Mouse (Mus musculus) neural tube, embryonic 10.5 days (tissue): Measurements from ENCODE around the gene Trappc1.
A peak's percentile ranks its signal among the peaks of the same experiment; 100 is the strongest.
"Not testable (repeated sequence)": the region's sequence is repeated elsewhere in the genome, so short reads cannot be mapped to it uniquely, and the experiment has no call there.

Source experiments
- DNase-seq: peaks from one replicate; pipeline ENCODE4 v3.0.0-alpha.2; 2017; ENCODE audit warnings: low spot score; ENCODE audit errors: extremely low spot score

Gene Trappc1

DNA sequence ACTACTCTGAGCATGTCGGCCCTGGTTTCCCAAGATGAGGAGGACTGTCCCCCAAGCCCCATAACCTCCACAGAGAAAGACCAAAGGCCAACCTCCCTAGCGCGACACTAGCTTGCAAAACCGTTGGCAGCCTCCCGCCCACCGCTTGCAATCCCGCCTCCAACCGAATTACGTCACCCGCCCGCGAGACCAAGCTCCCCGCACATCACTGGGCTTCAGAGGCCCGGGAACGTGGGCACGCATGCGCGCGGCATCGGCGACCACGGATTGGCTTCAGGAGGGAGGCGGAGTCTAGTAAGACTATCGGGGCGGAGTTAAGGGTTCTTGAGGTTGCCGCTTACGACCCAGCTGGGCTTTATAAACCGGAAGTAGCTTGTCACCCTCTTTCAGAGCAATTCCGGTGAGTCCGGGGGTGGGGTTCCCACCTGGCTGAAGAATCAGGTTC is at the start of gene Trappc1, which contains the start of gene Cntrob:
Gene Trappc1 (plus strand): TSS at position 314 of the 445 bp plus-strand sequence.
Gene Cntrob (minus strand): TSS at position 109 of the 445 bp plus-strand sequence.
- DNase-seq = peak; percentile 98

DNA sequence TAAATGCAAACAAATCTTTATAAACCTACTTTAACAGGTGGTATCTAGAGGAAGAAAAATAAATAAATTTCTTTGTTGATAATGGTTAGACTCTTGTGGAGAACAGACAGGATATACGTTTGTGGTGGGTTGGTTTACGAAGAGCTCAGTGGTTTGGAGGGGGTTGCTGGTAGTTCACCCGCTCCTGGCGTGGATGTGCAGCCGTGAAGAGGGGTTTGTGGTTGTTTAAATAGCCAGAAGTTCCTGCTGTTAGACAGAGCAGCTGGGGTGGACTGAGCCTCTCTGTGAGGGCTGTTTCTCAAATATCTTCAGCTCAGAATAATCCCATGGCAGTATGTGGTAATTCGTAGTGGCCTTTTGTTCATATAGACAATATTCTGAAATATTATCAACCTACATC is 48.1 kb upstream of the Trappc1 start:
- no peak for DNase-seq

DNA sequence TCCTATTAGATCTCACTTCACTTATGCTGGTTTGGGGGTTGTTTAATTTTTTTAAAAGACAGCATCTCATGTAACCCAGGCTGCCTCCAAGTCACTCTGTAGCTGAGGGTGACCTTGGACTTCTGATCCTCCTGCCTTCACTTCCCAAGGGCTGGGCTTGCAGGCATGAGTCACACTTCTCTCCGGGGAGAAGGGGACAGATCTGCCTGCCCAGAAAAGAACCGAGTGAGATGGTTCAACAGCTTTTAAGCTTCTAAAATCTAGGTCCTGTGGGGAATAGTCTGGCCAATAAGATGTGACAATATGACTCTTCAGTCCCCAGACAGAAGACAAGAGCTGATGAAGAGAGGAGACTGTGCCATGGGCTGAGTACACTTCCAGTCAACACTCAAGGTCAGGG is 47.7 kb upstream of the Trappc1 start:
- no peak for DNase-seq

DNA sequence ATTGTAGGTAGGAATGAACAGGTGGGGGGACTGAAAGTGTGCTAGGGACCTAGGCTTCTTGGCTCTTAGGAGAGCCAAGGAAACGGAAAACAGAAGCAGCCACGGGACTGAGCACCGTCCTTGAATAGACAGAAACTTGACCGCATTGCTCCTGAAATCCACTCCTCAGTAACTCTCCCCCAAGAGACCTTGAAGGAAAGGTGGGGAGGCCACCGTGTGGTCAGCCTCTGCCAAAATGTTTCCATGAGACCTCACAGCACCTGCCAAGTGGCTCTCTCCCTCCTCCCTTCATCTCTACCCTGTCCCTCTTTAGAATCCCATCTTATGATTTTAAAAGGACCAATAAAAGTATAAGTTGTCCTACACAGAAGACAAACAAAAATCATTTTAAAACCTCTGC is 46.5 kb upstream of the Trappc1 start:
- DNase-seq = no peak

DNA sequence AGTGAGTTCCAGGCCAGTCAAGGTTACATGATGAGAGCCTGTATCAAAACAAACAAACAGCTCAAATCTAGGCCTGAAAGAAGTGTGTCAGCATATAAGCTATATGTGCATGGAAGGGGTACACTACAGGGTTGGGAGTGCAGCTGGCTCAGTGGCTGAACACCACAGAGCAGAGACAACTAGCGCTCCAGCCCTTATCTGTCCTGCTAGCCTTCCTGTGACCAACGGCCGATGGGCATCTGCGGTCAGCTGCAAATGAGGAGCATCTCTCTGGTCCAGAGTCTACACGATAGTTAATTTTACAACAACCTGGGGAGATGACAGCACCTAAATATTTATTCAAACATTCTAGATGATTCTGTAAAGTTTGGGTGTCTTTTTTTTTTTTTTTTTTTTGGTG is 32.7 kb upstream of the Trappc1 start:
- no peak for DNase-seq

DNA sequence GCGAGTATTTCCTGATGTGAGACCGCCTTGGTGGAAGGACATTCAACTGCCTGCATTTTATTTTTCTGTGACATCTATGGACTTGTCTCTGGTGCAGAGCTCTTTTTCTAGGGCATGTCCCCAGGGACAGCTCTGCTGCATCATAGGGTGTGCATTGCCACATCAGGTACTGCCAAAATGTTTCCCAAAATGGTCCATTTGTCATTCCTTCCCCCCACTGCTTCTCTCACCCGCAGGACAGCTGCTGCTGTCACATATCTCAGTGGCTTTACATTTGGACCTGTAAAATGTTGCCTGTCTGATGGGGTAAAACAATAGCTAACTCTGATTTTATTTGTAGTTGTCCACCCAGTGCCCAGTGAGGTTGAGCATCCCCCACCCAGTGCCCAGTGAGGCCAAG is 28.5 kb upstream of the Trappc1 start:
- no peak for DNase-seq

DNA sequence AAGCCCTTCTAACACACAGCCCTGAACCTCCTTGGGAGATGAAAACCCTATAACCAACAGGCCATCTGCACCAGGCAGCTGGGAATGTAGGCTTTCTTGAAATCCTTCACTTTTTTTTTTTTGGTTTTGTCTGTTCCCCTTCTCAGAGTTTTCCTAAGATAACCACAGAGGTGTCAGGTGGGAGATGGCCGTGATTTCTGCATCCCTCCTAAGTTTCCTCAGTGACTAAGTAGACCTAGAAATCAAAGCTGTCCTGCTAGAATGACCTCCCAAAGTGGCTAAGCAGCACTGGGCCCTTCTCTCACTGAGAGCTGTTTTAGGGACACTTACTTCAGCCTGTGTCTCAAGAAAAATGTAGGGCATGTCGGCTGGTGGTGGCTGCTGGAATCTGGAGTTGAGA is 26.0 kb upstream of the Trappc1 start:
- DNase-seq = no peak

DNA sequence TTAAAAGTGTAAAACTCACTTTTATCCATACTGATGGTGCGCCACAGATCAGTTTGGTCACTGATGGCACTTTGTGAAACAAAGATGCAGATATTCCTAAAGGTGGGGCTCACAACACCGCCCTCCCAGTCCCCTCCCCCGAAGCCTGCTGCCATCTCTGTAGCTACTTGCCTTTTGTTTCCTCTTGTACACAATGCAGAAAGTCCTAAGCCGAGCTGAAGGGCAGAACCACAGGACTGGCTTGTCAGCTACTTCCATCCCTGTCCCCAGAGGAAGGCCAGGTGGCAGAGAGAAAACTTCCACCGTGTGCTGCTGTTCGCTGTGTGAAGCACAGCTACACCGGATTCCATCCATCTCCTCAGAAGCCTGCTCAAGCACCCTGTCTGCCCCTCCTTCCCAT is 25.5 kb upstream of the Trappc1 start:
- DNase-seq = no peak

DNA sequence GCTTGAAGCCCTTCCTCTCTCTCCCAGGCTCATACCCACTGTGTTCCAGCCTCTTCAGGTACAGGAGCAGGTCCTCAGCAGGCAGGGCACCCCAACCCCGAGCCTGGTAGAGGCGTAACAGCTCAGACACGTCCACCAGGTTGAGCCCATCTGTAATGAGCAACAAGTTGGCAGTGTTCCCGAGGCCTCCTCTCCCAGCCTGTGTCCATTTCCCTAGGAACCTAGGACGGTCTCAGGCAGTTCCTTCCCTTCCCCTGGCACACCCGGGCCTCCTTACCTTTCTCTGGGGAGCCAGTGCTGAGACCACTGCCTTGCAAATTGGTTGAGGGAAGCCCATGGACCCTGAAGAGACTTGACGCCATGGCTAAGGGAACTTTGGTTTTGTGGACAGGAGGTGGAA is 21.0 kb upstream of the Trappc1 start:
- DNase-seq = no peak

DNA sequence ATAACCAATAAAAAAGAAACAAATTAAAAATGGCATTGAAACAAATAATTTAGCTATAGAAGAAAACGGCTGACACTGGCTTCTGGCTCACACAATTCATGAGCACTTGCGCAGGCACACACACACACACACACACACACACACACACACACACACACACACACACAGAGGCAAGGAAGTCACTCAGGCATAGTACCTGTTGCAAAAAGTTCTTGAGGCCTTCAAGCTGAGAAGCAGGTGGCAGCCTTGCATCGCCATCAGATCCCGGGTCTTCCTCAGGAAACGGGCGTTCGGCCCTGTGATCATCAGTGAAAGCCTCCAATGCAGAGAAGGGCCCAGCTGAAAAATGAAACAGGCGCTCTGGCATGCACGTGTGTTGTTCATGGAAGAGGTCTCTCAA is 18.5 kb upstream of the Trappc1 start:
- no peak for DNase-seq

DNA sequence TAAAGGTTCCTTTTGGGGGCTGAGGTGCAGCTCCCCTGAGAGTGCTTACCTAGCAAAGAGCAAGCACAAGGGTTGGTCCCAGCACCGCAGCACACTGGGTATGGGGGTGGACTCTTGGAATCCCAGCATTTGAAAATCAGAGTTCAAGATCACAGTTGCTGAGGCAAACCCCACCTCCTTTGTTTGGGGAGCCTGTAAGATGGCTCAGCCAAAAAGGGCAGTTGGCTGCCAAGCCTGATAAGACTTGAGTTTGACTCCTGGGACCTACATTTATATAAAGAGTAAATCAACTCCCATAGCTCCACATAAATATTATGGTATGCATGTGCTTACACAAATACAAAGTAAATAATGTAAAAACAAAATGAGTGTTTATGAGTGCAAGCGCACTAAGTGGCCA is 17.7 kb upstream of the Trappc1 start:
- DNase-seq = no peak

DNA sequence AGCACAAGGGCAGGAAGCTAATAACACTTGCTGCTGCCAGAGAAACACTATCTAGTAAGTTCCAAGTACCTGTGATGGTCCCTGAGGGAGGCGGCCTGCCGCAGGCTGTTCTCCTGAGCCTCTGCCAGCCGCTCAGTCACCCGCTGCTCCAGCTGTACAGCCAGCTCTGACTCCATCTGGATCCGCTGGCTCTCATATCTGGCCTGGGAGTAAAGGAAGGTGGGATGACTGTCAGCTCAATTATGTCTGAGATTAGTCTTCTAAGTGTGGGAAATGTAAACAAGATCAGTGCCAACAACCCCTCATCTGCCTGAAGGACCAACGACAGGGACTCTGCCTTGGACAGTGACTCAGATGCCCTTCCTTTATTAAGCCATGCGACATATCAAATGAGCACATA is 12.5 kb upstream of the Trappc1 start:
- no peak for DNase-seq

DNA sequence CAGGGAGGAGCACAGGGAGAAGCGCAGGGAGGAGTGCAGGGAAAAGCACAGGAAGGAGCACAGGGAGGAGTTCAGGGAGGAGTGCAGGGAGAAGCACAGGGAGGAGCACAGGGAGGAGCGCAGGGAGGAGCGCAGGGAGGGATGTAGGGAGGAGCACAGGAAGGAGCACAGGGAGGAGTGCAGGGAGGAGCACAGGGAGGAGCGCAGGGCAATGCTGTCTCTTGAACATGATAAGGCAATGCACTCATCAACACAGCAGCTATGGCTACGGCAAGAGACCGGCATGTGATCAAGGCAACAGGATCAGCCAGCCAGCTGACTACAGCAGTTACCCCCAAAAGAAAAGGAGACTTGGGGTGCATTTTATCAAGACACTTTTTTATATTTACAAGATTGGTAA is 7.4 kb upstream of the Trappc1 start:
- DNase-seq = no peak

DNA sequence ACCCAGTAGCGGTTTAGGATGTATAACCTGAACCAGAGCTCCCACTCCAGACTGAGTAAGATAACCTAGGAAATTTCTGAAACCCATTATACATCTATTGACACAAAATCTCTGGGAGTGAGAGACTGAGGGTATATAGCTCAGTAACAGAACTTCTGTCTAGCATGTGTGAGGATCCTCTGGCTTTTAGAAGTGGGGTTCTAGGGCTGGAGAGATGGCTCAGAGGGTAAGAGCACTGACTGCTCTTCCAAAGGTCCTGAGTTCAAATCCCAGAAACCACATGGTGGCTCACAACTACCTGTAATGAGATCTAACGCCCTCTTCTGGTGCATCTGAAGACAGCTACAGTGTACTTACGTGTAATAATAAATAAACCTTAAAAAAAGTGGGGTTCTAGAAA is 5.8 kb upstream of the Trappc1 start:
- DNase-seq = not testable (repeated sequence)

DNA sequence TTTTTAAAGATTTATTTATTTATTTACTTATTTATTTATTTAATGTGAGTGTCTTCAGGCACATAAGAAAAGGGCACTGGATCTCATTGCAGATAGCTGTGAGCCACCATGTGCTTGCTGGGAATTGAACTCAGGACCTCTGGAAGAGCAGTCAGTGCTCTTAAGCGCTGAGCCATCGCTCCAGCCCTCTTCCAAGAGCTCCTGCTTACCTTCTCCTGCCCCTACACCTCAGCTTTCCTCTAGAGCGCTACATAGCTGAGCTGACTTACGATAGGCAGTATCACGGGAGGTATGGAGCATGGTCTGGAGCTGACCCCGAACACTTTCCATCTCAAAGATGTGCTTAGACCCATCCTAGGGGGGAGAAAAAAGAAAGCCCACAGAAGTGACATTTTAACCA is 2.2 kb upstream of the Trappc1 start:
- no peak for DNase-seq

DNA sequence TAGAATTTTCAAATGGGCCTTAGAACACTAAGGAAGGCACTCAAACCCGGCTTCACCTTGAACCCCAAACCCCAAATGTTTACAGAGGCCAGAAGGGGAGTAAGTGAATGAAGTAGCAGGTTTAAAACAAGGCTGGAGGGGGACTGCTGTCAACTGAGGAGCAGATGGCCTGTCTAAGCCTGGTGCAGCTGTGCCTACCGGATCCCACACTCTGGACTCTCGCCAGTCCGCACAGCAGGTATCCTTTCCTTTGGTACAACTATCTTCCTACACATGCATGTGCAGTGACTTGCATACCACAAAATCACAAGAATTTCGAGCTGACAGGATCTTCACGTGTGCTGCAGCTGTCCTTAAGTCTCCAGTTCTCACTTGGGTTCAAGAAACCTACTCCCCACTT is 1.8 kb upstream of the Trappc1 start:
- DNase-seq = no peak

DNA sequence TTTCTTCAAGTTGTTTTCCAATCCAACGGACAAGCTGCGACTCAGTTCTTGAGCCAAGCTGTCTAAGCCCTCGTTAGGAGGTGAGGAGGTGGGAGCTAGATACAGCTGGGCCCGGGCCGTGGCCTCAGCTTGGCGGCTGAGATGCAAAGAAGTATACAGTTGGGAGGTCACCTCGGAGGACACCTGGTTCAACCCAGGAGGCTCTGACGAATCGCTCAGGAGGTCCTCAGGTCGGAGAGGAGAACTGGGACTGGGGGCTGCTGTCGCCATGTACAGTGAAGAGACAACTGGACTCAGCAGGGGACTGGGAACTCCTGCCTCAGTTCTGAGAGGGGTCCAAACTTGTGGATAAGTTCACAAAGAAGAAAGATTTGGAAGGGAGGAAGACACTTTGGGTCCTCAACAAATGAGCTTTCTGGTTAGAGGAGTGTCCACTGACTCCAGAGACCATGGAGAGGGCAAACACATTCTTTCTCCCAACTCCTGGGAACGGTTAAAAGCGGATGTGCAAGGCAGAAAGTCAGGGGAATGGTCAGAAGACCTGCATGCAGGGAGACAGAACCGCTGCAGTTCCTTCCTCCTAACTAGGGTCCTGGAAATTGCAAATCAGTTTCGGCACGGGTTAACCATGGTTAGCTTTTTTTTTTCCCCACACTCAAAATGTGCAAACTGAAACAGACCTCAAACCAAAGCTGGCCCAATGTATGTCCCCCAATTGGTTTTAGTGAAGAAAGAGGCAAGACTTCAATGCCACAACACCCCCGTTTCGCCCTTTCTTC is 898 bp upstream of the Trappc1 start:
- DNase-seq = no peak

DNA sequence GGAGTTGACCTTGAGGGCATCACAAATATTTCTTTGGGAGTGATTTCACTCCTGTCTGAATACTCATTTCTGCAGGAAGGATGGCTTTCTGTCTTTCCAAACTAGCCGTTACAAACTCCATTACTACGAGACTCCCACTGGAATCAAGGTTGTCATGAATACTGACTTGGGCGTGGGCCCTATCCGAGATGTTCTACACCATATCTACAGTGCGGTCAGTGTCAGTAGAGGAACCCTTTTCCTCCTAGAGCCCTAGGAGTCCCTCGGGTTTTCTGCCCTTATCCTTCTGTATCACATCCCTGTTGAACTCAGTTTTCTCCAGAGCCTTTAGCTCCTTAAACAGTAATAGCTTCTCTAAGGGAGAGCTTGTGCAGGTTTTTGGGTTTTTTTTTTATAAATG is 969 bp downstream of the Trappc1 start:
- no peak for DNase-seq

DNA sequence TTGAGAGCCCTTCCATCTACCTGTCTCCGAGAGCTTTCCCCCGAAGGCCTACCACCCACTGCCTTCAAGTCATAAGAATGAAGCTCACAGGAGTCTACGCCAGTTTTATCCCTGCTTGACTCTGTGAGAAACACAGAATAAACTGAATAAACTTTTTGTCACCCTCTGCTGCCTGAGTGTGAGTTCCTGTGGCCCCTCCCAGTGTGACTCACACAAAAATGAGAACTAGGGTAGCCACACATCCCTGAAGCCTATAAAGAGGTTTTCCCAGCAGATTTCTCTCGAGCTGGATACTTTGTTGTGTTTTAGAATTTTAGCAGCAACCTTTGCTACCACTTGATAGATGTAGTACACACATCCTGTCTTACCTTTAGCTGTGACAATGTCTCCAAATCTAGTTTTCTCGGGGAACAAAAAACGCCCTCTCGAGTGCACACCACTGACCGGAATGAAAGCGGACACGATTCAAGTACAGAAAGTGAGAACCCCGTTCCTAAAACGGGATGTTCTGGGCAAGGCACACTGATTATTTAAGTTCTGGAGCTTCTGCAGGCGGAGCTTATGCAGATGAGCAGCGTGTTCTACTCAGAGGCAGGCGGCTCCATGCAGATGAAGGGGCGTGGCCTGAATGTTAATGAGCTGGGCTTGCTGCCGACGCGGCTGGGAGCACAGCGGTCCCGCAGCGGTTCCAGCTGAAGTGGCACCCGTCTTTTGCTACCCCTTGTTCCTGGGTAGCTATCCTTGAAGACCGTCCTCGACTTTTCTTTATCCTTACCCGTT is 2.0 kb downstream of the Trappc1 start, which contains the start of gene Kcnab3:
Gene Kcnab3 (plus strand): TSS at position 631 of the 780 bp plus-strand sequence.
- peak; percentile 76 for DNase-seq

DNA sequence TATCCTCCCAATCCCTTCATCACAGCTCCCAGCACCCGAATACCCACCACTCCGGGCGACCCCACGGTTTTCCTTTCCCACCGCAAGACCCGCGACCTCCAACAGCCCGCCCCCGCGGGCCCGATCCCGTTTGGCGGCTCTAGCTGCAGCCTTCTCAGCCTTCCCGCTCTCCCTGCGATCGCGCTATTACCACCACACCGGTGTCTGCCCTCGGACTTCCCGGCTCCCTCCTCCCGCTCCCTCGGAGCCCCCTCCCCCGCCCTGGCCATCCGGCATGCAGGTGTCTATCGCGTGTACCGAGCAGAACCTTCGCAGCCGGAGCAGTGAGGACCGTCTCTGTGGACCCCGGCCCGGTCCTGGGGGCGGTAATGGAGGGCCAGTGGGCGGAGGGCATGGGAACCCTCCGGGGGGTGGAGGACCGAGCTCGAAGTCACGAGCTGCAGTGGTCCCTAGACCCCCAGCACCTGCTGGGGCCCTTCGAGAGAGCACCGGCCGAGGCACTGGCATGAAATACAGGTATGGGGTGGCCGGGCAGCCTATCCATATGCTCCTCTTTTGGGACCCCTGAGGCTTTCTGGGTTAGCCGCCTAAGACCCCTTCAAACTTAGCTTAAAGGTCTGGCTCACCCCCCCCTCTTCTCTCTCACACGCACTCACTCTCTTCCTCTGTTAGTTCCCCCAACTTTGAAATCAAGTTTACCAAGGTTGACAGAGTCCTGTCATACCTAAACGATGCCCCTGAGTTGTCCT is 2.8 kb downstream of the Trappc1 start:
- DNase-seq = no peak

DNA sequence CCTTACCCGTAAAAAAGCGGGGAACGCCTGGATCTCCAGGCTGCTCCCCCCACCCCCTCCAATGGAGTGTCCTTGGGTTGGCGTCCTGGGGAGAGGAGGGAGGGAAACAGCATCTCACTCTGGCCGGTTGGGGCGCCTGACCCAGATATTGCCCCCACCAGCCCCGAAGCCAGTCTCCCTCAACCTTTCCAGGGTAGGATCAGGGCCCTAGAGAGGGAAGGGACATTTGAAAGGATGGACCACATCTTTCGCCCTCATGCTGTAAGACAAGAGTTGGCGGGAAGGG is 3.3 kb downstream of the Trappc1 start:
- no peak for DNase-seq

DNA sequence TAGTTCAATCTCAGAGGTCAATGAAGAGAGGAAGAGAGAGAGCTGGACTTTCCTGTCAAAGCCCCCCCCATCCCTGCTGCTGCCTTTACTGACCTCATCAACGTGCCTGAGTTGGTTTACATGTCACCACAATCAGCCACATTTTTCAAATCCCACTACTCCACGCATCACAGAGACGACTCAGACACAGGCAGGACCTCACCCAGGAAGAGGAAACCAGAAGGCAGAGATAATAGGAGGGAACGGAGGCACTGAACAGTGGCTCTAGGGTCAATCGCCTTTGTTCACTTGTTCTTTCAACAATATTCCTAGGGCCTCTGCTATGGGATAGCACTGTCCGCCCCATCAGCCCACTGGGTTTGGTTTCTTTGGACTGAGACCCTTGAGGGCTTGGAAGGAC is 3.9 kb downstream of the Trappc1 start:
- no peak for DNase-seq
